Mouse (Mus musculus): ENCODE data around the gene Sdc4. TPM values are rescaled to one million over a fixed set of nuclear protein-coding genes. Genes with fewer than 3 reads are reported as not detected.

Sdc4 gene
- polyA plus RNA-seq, 1 experiment from 2014 or later = 5.1 TPM

DNA sequence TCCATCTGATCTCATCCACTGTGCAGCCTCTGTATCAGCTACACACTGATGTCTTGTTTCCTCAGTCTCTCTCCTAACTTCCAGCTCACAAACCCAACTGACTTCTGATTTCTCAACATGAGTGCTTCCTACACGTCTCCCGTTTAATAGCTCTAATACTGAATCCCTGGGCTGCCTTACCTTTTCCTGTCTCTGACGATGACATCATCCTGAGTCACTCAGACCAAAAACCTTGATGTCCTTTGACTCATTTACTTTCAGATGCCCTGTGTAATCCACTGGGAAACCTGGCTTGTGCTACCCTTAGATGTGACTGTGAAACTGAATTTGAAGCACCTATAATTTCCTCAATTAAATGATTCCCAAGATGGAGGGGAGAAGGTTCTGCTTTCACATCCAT lies 60.7 kb downstream of the Sdc4 start:
- no peak for ATAC-seq
- Histone ChIP-seq H3K9ac (replicated peaks; ENCODE audit: low read depth, low read length) (no peak overlapping the region), H3K4me3 (replicated peaks; ENCODE audit: low read length) (no peak overlapping the region), H3K27me3 (replicated peaks; ENCODE audit: control insufficient read depth, insufficient read depth, low read length) (peaks cover 2% of the 10 kb centered on the region), H3K27ac (ENCODE audit: low read length) (no peak overlapping the region), H3K36me3 (ENCODE audit: control insufficient read depth, insufficient read depth) (no peaks in the 10 kb centered on the region), H3K4me1 (replicated peaks; ENCODE audit: control insufficient read depth, insufficient read depth, low read length) (peaks cover 8% of the 10 kb centered on the region), H3K4me2 (ENCODE audit: low read length) (no peak overlapping the region), H3K9me3 (ENCODE audit: control insufficient read depth, low read length) (no peaks in the 10 kb centered on the region)
- 87% methylated on average over 3 of the region's 3 CpGs for WGBS

DNA sequence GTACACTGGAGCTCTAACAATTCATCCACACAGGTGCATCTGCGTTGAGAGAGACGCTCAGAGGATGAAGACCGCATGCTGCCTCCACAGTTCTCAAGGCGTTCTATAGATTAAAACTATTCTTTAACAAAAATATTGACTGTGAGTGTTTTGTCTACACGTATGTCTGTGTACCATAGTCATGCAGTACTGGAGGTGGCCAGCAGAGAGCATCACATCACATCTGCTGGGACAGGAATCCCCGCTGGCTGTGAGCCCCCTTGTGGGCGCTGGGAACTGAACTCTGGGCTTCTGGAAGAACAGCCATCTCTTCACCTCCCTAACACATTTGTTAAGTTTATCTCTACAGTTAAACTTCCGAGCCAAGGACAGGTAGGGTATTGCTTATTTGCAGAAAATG lies 62.0 kb downstream of the Sdc4 start:
- Histone ChIP-seq H3K9ac (replicated peaks; ENCODE audit: low read depth, low read length) (no peak overlapping the region), H3K4me3 (replicated peaks; ENCODE audit: low read length) (no peak overlapping the region), H3K27ac (ENCODE audit: low read length) (no peak overlapping the region), H3K36me3 (ENCODE audit: control insufficient read depth, insufficient read depth) (no peaks in the 10 kb centered on the region), H3K9me3 (ENCODE audit: control insufficient read depth, low read length) (no peaks in the 10 kb centered on the region), H3K4me2 (ENCODE audit: low read length) (no peak overlapping the region), H3K27me3 (replicated peaks; ENCODE audit: control insufficient read depth, insufficient read depth, low read length) (no peaks in the 10 kb centered on the region), H3K4me1 (replicated peaks; ENCODE audit: control insufficient read depth, insufficient read depth, low read length) (peaks cover 8% of the 10 kb centered on the region)
- 80% methylated on average over 8 of the region's 8 CpGs for WGBS
- ATAC-seq = no peak

DNA sequence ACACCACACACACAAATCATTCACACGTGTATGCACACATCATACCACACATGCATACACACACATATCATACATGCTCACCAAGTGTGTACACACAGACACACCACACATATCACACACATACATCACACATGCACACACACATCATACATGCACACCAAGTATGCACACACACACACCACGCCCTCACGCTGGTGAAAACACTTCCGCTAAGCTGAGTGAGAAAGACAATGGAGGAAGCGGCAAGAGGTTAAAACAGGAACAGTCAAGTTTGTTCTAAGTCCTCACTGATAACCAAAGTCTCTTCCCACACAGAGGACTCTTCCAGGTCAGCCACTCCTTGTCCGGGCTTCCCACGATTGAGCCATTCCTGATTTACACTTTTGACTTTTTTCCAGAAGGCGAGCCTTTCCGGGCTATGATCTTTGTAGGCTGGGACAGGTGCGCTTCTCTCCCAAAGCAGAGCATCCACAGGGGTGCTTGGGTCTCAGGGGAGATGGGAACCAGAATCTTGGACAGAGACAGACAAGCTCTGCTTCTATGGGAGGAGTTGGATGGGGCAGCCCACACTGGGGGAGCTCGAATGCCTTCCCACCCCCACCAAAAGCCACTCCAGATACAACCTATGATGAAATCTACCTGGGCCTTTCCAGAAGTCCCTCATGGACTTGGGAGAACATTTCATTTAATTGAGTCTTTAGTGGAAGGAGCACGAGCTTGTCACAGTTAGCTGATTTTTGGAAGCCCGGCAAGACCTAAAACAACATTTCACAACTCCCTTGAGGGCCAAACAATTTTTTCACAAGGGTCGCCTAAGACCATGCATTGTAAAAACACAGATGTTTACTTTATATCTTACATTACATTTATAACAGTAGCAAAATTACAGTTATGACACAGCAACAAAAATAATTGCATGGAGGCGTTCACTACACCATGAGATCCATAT lies 65.9 kb downstream of the Sdc4 start:
- Histone ChIP-seq H3K36me3 (ENCODE audit: control insufficient read depth, insufficient read depth) (no peaks in the 10 kb centered on the region), H3K27ac (ENCODE audit: low read length) (no peak overlapping the region)
- no peak for ATAC-seq

More for the DNA sequence above, 65.9 kb downstream of the Sdc4 start:
- no peak overlapping the region for H3K4me2 ChIP-seq (ENCODE audit: low read length)
- H3K27me3 ChIP-seq (replicated peaks; ENCODE audit: control insufficient read depth, insufficient read depth, low read length) = no peaks in the 10 kb centered on the region
- H3K4me1 ChIP-seq (replicated peaks; ENCODE audit: control insufficient read depth, insufficient read depth, low read length) = no peaks in the 10 kb centered on the region
- no peaks in the 10 kb centered on the region for H3K9me3 ChIP-seq (ENCODE audit: control insufficient read depth, low read length)
- H3K9ac ChIP-seq (replicated peaks; ENCODE audit: low read depth, low read length) = no peak overlapping the region
- 91% methylated on average over 15 of the region's 15 CpGs for WGBS
- no peak overlapping the region for H3K4me3 ChIP-seq (replicated peaks; ENCODE audit: low read length)

Other genes with a start within 250 kb of the Sdc4 start
- gene Wfdc15a, start 243.8 kb downstream of the Sdc4 start, polyA plus RNA-seq (2015; fragmentation: Nextera tagmentation; extraction: Ambion mirVana) = not detected in 2 replicates
- not detected in 2 replicates for gene Wfdc15b, start 222.2 kb downstream of the Sdc4 start, polyA plus RNA-seq (2015; fragmentation: Nextera tagmentation; extraction: Ambion mirVana)
- gene Svs2, start 205.4 kb downstream of the Sdc4 start, polyA plus RNA-seq (2015; fragmentation: Nextera tagmentation; extraction: Ambion mirVana) = not detected in 2 replicates
- not detected in 2 replicates for gene Svs3b, start 187.2 kb downstream of the Sdc4 start, polyA plus RNA-seq (2015; fragmentation: Nextera tagmentation; extraction: Ambion mirVana)
- not detected in 2 replicates for gene Svs4, start 165.4 kb downstream of the Sdc4 start, polyA plus RNA-seq (2015; fragmentation: Nextera tagmentation; extraction: Ambion mirVana)
- gene Svs3a, start 154.6 kb downstream of the Sdc4 start, polyA plus RNA-seq (2015; fragmentation: Nextera tagmentation; extraction: Ambion mirVana) = not detected in 2 replicates
- not detected in 2 replicates for gene Svs6, start 127.1 kb downstream of the Sdc4 start, polyA plus RNA-seq (2015; fragmentation: Nextera tagmentation; extraction: Ambion mirVana)
- gene Svs5, start 111.1 kb downstream of the Sdc4 start, polyA plus RNA-seq (2015; fragmentation: Nextera tagmentation; extraction: Ambion mirVana) = not detected in 2 replicates
- gene Slpi, start 54.8 kb downstream of the Sdc4 start, polyA plus RNA-seq (2015; fragmentation: Nextera tagmentation; extraction: Ambion mirVana) = not detected in 2 replicates
- 0.10 and 0.11 TPM in 2 replicates for gene Rbpjl, start 40.7 kb downstream of the Sdc4 start, polyA plus RNA-seq (2015; fragmentation: Nextera tagmentation; extraction: Ambion mirVana)
- 2.0 and 3.1 TPM in 2 replicates for gene Matn4, start 38.7 kb downstream of the Sdc4 start, polyA plus RNA-seq (2015; fragmentation: Nextera tagmentation; extraction: Ambion mirVana)
- 69.5 and 76.9 TPM in 2 replicates for gene Sys1, start 13.1 kb upstream of the Sdc4 start, polyA plus RNA-seq (2015; fragmentation: Nextera tagmentation; extraction: Ambion mirVana)
- 9.8 and 11.4 TPM in 2 replicates for gene Gm20458, start 17.1 kb upstream of the Sdc4 start, polyA plus RNA-seq (2015; fragmentation: Nextera tagmentation; extraction: Ambion mirVana)
- gene Trp53tg5, start 29.8 kb upstream of the Sdc4 start, polyA plus RNA-seq (2015; fragmentation: Nextera tagmentation; extraction: Ambion mirVana) = not detected in 2 replicates
- gene Dbndd2, start 42.2 kb upstream of the Sdc4 start, polyA plus RNA-seq (2015; fragmentation: Nextera tagmentation; extraction: Ambion mirVana) = 5.3 and 9.2 TPM in 2 replicates
- 58.6 and 68.3 TPM in 2 replicates for gene Pigt, start 53.6 kb upstream of the Sdc4 start, polyA plus RNA-seq (2015; fragmentation: Nextera tagmentation; extraction: Ambion mirVana)
- gene Wfdc2, start 118.5 kb upstream of the Sdc4 start, polyA plus RNA-seq (2015; fragmentation: Nextera tagmentation; extraction: Ambion mirVana) = 1.4 and 3.0 TPM in 2 replicates
- not detected in 2 replicates for gene Spint3, start 129.6 kb upstream of the Sdc4 start, polyA plus RNA-seq (2015; fragmentation: Nextera tagmentation; extraction: Ambion mirVana)
- not detected in 2 replicates for gene Wfdc6a, start 141.6 kb upstream of the Sdc4 start, polyA plus RNA-seq (2015; fragmentation: Nextera tagmentation; extraction: Ambion mirVana)
- not detected in 2 replicates for gene Eppin, start 149.7 kb upstream of the Sdc4 start, polyA plus RNA-seq (2015; fragmentation: Nextera tagmentation; extraction: Ambion mirVana)
- gene Wfdc6b, start 169.6 kb upstream of the Sdc4 start, polyA plus RNA-seq (2015; fragmentation: Nextera tagmentation; extraction: Ambion mirVana) = not detected in 2 replicates
- not detected in 2 replicates for gene Wfdc8, start 169.7 kb upstream of the Sdc4 start, polyA plus RNA-seq (2015; fragmentation: Nextera tagmentation; extraction: Ambion mirVana)
- not detected in 2 replicates for gene Wfdc16, start 194.9 kb upstream of the Sdc4 start, polyA plus RNA-seq (2015; fragmentation: Nextera tagmentation; extraction: Ambion mirVana)
- not detected in 2 replicates for gene Wfdc10, start 212.2 kb upstream of the Sdc4 start, polyA plus RNA-seq (2015; fragmentation: Nextera tagmentation; extraction: Ambion mirVana)
- not detected in 2 replicates for gene Wfdc9, start 212.7 kb upstream of the Sdc4 start, polyA plus RNA-seq (2015; fragmentation: Nextera tagmentation; extraction: Ambion mirVana)
- not detected in 2 replicates for gene Wfdc11, start 230.2 kb upstream of the Sdc4 start, polyA plus RNA-seq (2015; fragmentation: Nextera tagmentation; extraction: Ambion mirVana)
- not detected in 2 replicates for gene Wfdc13, start 241.2 kb upstream of the Sdc4 start, polyA plus RNA-seq (2015; fragmentation: Nextera tagmentation; extraction: Ambion mirVana)